Mouse (Mus musculus): ENCODE measurements around the gene Ccndbp1. TPM values are rescaled to one million over a fixed set of nuclear protein-coding genes. Genes with fewer than 3 reads are reported as not detected.
A peak's percentile ranks its signal among the peaks of the same experiment; 100 is the strongest.
"Not testable (repeated sequence)": the region's sequence is repeated elsewhere in the genome, so short reads cannot be mapped to it uniquely, and the experiment has no call there.

Gene Ccndbp1
- 78.4 and 80.9 TPM in 2 replicates for polyA plus RNA-seq (2015; fragmentation: Nextera tagmentation; extraction: Ambion mirVana)

GRCm38 (mm10) chr2:121007925-121008663 is at the start of gene Ccndbp1:
TSS of gene Ccndbp1 (plus strand) at chr2:121008403.
- peak within 1 kb of the TSS; percentile 77 for H3K9ac ChIP-seq (replicated peaks)
- ATAC-seq (replicated peaks) = peak; percentile 98
- H3K36me3 ChIP-seq = peaks cover 14% of the 10 kb centered on the region; the same call in 1 of the 2 replicates
- H3K9me3 ChIP-seq = no peaks in the 10 kb centered on the region
- WGBS = 2% methylated on average over 34 of the region's 34 CpGs
- no peaks in the 10 kb centered on the region for H3K27me3 ChIP-seq
- H3K4me3 ChIP-seq = peak within 1 kb of the TSS; percentile 89
- H3K27ac ChIP-seq (replicated peaks) = peak within 1 kb of the TSS; percentile 31
- H3K4me1 ChIP-seq = peaks cover 11% of the 10 kb centered on the region
- H3K4me2 ChIP-seq (replicated peaks) = peak within 1 kb of the TSS; percentile 83

GRCm38 (mm10) chr2:120959363-120959762 is 48.8 kb upstream of the Ccndbp1 start:
- 89% methylated on average over 2 of the region's 2 CpGs for WGBS
- H3K27ac ChIP-seq (replicated peaks) = no peak overlapping the region
- ATAC-seq (replicated peaks) = no peak

GRCm38 (mm10) chr2:120959827-120960226 is 48.4 kb upstream of the Ccndbp1 start:
- ATAC-seq (replicated peaks) = no peak
- WGBS = 94% methylated on average over 5 of the region's 5 CpGs
- Histone ChIP-seq H3K27ac (replicated peaks) (no peak overlapping the region), H3K9ac (replicated peaks) (no peak overlapping the region), H3K36me3 (peaks cover 22% of the 10 kb centered on the region), H3K4me3 (no peak overlapping the region), H3K9me3 (no peaks in the 10 kb centered on the region), H3K4me1 (no peaks in the 10 kb centered on the region), H3K27me3 (no peaks in the 10 kb centered on the region), H3K4me2 (replicated peaks) (no peak overlapping the region)

More at GRCm38 (mm10) chr2:120959363-120959762, 48.8 kb upstream of the Ccndbp1 start:
- Histone ChIP-seq H3K4me2 (replicated peaks) (no peak overlapping the region), H3K36me3 (peaks cover 27% of the 10 kb centered on the region), H3K4me1 (no peaks in the 10 kb centered on the region), H3K9me3 (no peaks in the 10 kb centered on the region), H3K9ac (replicated peaks) (no peak overlapping the region), H3K27me3 (no peaks in the 10 kb centered on the region), H3K4me3 (no peak overlapping the region)

GRCm38 (mm10) chr2:120960261-120960660 is 47.9 kb upstream of the Ccndbp1 start:
- H3K4me3 ChIP-seq = no peak overlapping the region
- no peaks in the 10 kb centered on the region for H3K9me3 ChIP-seq
- no peak overlapping the region for H3K9ac ChIP-seq (replicated peaks)
- no peaks in the 10 kb centered on the region for H3K4me1 ChIP-seq
- H3K27ac ChIP-seq (replicated peaks) = no peak overlapping the region
- peaks cover 19% of the 10 kb centered on the region for H3K36me3 ChIP-seq
- 94% methylated on average over 1 of the region's 1 CpGs for WGBS
- H3K4me2 ChIP-seq (replicated peaks) = no peak overlapping the region
- ATAC-seq (replicated peaks) = no peak
- H3K27me3 ChIP-seq = no peaks in the 10 kb centered on the region

GRCm38 (mm10) chr2:120963110-120963509 is 45.1 kb upstream of the Ccndbp1 start:
- Histone ChIP-seq H3K4me1 (peaks cover 3% of the 10 kb centered on the region; the same call in 1 of the 2 replicates), H3K36me3 (peaks cover 19% of the 10 kb centered on the region), H3K4me3 (no peak overlapping the region), H3K4me2 (replicated peaks) (no peak overlapping the region), H3K27me3 (no peaks in the 10 kb centered on the region), H3K9me3 (no peaks in the 10 kb centered on the region), H3K27ac (replicated peaks) (no peak overlapping the region), H3K9ac (replicated peaks) (no peak overlapping the region)
- no peak for ATAC-seq (replicated peaks)
- 96% methylated on average over 7 of the region's 7 CpGs for WGBS

GRCm38 (mm10) chr2:120965486-120965885 is 42.7 kb upstream of the Ccndbp1 start:
- no peak for ATAC-seq (replicated peaks)
- Histone ChIP-seq H3K27ac (replicated peaks) (no peak overlapping the region), H3K9me3 (no peaks in the 10 kb centered on the region), H3K4me3 (no peak overlapping the region), H3K27me3 (no peaks in the 10 kb centered on the region), H3K9ac (replicated peaks) (no peak overlapping the region), H3K36me3 (peaks cover 8% of the 10 kb centered on the region), H3K4me1 (peaks cover 19% of the 10 kb centered on the region), H3K4me2 (replicated peaks) (no peak overlapping the region)
- WGBS = 93% methylated on average over 3 of the region's 3 CpGs

GRCm38 (mm10) chr2:120970045-120970539 is 38.1 kb upstream of the Ccndbp1 start:
- Histone ChIP-seq H3K4me1 (peaks cover 26% of the 10 kb centered on the region), H3K27ac (replicated peaks) (peak overlapping the region; percentile 78), H3K4me3 (peak overlapping the region; percentile 63), H3K36me3 (no peaks in the 10 kb centered on the region), H3K27me3 (no peaks in the 10 kb centered on the region), H3K9ac (replicated peaks) (peak overlapping the region; percentile 73), H3K4me2 (replicated peaks) (peak overlapping the region; percentile 77), H3K9me3 (no peaks in the 10 kb centered on the region)
- peak; percentile 81 for ATAC-seq (replicated peaks)
- WGBS = under 1% methylated on average over 23 of the region's 23 CpGs

GRCm38 (mm10) chr2:120970559-120971080 is 37.6 kb upstream of the Ccndbp1 start, which contains the start of gene Ubr1:
TSS of gene Ubr1 (minus strand) at chr2:120970715.
- Histone ChIP-seq H3K9me3 (no peaks in the 10 kb centered on the region), H3K4me2 (replicated peaks) (peak within 1 kb of the TSS; percentile 77), H3K36me3 (no peaks in the 10 kb centered on the region), H3K27ac (replicated peaks) (peak within 1 kb of the TSS; percentile 78), H3K9ac (replicated peaks) (peak within 1 kb of the TSS; percentile 73), H3K4me3 (peak within 1 kb of the TSS; percentile 63), H3K4me1 (peaks cover 23% of the 10 kb centered on the region), H3K27me3 (no peaks in the 10 kb centered on the region)
- peak; percentile 87 for ATAC-seq (replicated peaks)
- WGBS = under 1% methylated on average over 39 of the region's 39 CpGs

- Histone ChIP-seq H3K4me2 (replicated peaks) (no peak overlapping the region), H3K9ac (replicated peaks) (no peak overlapping the region), H3K9me3 (no peaks in the 10 kb centered on the region), H3K4me1 (peaks cover 27% of the 10 kb centered on the region), H3K4me3 (no peak overlapping the region), H3K27ac (replicated peaks) (no peak overlapping the region), H3K27me3 (no peaks in the 10 kb centered on the region), H3K36me3 (no peaks in the 10 kb centered on the region)
- 89% methylated on average over 4 of the region's 4 CpGs for WGBS
- ATAC-seq (replicated peaks) = no peak
Observed at GRCm38 (mm10) chr2:120971766-120972165, 36.4 kb upstream of the Ccndbp1 start.

- H3K4me2 ChIP-seq (replicated peaks); H3K4me3 ChIP-seq; H3K27ac ChIP-seq (replicated peaks); H3K27me3 ChIP-seq; H3K36me3 ChIP-seq; H3K9me3 ChIP-seq; ATAC-seq (replicated peaks); H3K9ac ChIP-seq (replicated peaks): not testable (repeated sequence)
- peaks cover 27% of the 10 kb centered on the region for H3K4me1 ChIP-seq
- 95% methylated on average over 8 of the region's 8 CpGs for WGBS
Observed at GRCm38 (mm10) chr2:120972257-120972656, 35.9 kb upstream of the Ccndbp1 start.

- Histone ChIP-seq H3K4me1 (peaks cover 33% of the 10 kb centered on the region), H3K4me2 (replicated peaks) (no peak overlapping the region), H3K27ac (replicated peaks) (no peak overlapping the region), H3K9ac (replicated peaks) (no peak overlapping the region), H3K36me3 (no peaks in the 10 kb centered on the region), H3K9me3 (no peaks in the 10 kb centered on the region), H3K27me3 (no peaks in the 10 kb centered on the region), H3K4me3 (no peak overlapping the region)
- WGBS = 14% methylated on average over 5 of the region's 5 CpGs
- no peak for ATAC-seq (replicated peaks)
Observed at GRCm38 (mm10) chr2:120972964-120973363, 35.2 kb upstream of the Ccndbp1 start.

GRCm38 (mm10) chr2:120976308-120976707 is 31.9 kb upstream of the Ccndbp1 start:
- no peak for ATAC-seq (replicated peaks)
- H3K27me3 ChIP-seq = no peaks in the 10 kb centered on the region
- no peak overlapping the region for H3K4me3 ChIP-seq
- H3K4me1 ChIP-seq = peaks cover 12% of the 10 kb centered on the region
- WGBS = 51% methylated on average over 4 of the region's 4 CpGs
- no peaks in the 10 kb centered on the region for H3K9me3 ChIP-seq
- no peak overlapping the region for H3K27ac ChIP-seq (replicated peaks)
- no peak overlapping the region for H3K4me2 ChIP-seq (replicated peaks)
- no peak overlapping the region for H3K9ac ChIP-seq (replicated peaks)
- no peaks in the 10 kb centered on the region for H3K36me3 ChIP-seq

Measured in forebrain, embryonic 15.5 days (tissue).